Mouse (Mus musculus) heart, adult 2 months (tissue): Measurements from ENCODE around the gene Sdcbp2.

ENCODE experiments used
- CTCF ChIP-seq: fragments of 200-600 bp; IDR thresholded peaks from 2 replicates; pipeline ENCODE4 v1.8.1; 2022; ENCODE audit warnings: antibody characterized with exemption, mild to moderate bottlenecking, moderate library complexity
- EP300 ChIP-seq: fragments of 200-500 bp; IDR thresholded peaks from 2 replicates; pipeline ENCODE4 v1.6.1; 2011; ENCODE audit warnings: low read depth, low read length, control low read depth; ENCODE audit not compliant: insufficient read depth
- POLR2A ChIP-seq: fragments of 200-500 bp; IDR thresholded peaks from 2 replicates; pipeline ENCODE4 v1.6.1; 2011; ENCODE audit warnings: mild to moderate bottlenecking, low read depth, low read length, control low read depth; ENCODE audit not compliant: insufficient read depth

GRCm38 (mm10) chr2:151530378-151531230, 41.8 kb upstream of the Sdcbp2 start:
- TF ChIP-seq CTCF (peak; percentile 26), EP300 (no peak), POLR2A (no peak)
